Mouse (Mus musculus): Measurements from ENCODE around the gene Osbp. TPM values are rescaled to one million over a fixed set of nuclear protein-coding genes. Genes with fewer than 3 reads are reported as not detected.
A peak's percentile ranks its signal among the peaks of the same experiment; 100 is the strongest.

The Osbp gene
- polyA plus RNA-seq, 1 experiment from 2014 or later = 10.8 TPM

DNA sequence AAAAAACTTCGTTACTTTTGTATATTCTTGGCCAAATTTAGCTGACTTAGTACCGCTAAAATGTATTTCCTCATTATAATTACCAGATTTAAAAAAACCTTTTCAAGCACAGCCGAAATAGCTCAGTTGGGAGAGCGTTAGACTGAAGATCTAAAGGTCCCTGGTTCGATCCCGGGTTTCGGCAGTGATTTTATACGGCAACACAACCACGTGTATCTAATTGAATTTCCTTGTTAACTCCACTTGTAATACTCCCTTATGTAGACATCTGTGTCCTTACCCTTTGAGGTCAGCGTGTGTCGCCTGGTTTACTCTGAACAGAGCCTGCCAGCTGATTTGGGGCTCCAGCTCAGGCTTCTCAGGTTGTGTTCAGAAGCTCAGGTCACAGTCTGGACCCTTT, 36.4 kb downstream of the Osbp start:
- Histone ChIP-seq H3K9me3 (ENCODE audit: control insufficient read depth, low read length) (no peaks in the 10 kb centered on the region), H3K36me3 (ENCODE audit: control insufficient read depth, insufficient read depth, low read length) (no peaks in the 10 kb centered on the region), H3K27ac (replicated peaks in 1 of 2; ENCODE audit: control insufficient read depth in 1 of 2, insufficient read depth in 1 of 2, low read depth in 2 of 2, low read length in 2 of 2) (no peak overlapping the region), H3K9ac (ENCODE audit: low read length) (no peak overlapping the region), H3K4me1 (ENCODE audit: control insufficient read depth in 2 of 2, insufficient read depth in 2 of 2, low read length in 2 of 2) (peaks cover 9 to 25% of the 10 kb centered on the region in 2 experiments), H3K4me2 (ENCODE audit: low read length) (peak overlapping the region; percentile 31), H3K4me3 (ENCODE audit: control insufficient read depth in 1 of 2, insufficient read depth in 1 of 2, low read depth in 1 of 2, low read length in 2 of 2) (no peak overlapping the region), H3K27me3 (ENCODE audit: control insufficient read depth, insufficient read depth, low read length) (no peaks in the 10 kb centered on the region)
- ATAC-seq (ENCODE audit: insufficient number of reproducible peaks, insufficient read depth, low FRiP score, low read depth) = no peak
- 8% methylated on average over 11 of the region's 11 CpGs for WGBS

DNA sequence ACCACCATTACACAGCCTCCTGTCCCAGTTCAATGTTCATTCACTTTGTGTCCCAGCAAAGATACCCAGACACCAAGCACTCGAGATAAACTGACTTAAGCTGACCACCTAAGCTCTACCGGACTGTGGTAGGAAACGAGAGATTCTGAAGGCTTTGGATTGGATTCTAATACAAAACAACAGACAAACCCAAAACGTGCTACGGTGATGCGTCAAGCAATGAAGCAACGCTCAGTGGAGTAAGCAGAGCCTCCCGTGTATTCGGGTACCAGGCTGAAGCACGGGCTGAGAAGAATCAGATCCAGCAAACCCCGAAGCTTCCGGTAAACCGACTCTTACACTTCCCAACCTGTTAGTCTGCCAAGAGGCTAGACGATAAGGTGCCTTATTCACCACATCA, 37.0 kb downstream of the Osbp start:
- no peak overlapping the region for H3K9ac ChIP-seq (ENCODE audit: low read length)
- no peaks in the 10 kb centered on the region for H3K36me3 ChIP-seq (ENCODE audit: control insufficient read depth, insufficient read depth, low read length)
- H3K4me2 ChIP-seq (ENCODE audit: low read length) = peak overlapping the region; percentile 31
- no peak overlapping the region for H3K27ac ChIP-seq (replicated peaks in 1 of 2; ENCODE audit: control insufficient read depth in 1 of 2, insufficient read depth in 1 of 2, low read depth in 2 of 2, low read length in 2 of 2)
- H3K9me3 ChIP-seq (ENCODE audit: control insufficient read depth, low read length) = no peaks in the 10 kb centered on the region
- H3K4me3 ChIP-seq (ENCODE audit: control insufficient read depth in 1 of 2, insufficient read depth in 1 of 2, low read depth in 1 of 2, low read length in 2 of 2) = no peak overlapping the region
- 41% methylated on average over 14 of the region's 14 CpGs for WGBS
- H3K4me1 ChIP-seq (ENCODE audit: control insufficient read depth in 2 of 2, insufficient read depth in 2 of 2, low read length in 2 of 2) = peaks cover 9 to 28% of the 10 kb centered on the region in 2 experiments
- H3K27me3 ChIP-seq (ENCODE audit: control insufficient read depth, insufficient read depth, low read length) = no peaks in the 10 kb centered on the region
- ATAC-seq (ENCODE audit: insufficient number of reproducible peaks, insufficient read depth, low FRiP score, low read depth) = no peak

DNA sequence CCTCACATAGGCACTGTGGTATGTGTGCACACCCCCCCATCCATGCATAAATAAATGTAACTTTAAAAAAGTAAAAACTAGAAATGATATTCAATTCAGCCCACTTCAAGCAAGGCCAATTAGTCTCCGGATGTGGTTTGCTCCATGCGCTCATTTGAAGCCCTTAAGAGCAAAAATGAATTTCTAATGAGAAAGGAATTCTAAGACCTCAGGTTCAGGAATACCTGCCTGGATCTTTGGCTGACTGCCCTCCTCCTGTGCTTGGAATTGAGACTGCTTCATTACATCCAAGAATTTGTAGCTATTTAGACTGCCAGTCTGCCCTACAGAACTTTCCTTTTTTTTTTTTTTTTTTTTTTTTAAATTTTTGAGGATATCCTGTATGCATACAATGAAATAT, 37.8 kb downstream of the Osbp start:
- WGBS = 79% methylated on average over 2 of the region's 2 CpGs
- ATAC-seq (ENCODE audit: insufficient number of reproducible peaks, insufficient read depth, low FRiP score, low read depth) = no peak
- Histone ChIP-seq H3K9me3 (ENCODE audit: control insufficient read depth, low read length) (no peaks in the 10 kb centered on the region), H3K36me3 (ENCODE audit: control insufficient read depth, insufficient read depth, low read length) (no peaks in the 10 kb centered on the region), H3K4me2 (ENCODE audit: low read length) (no peak overlapping the region), H3K4me3 (ENCODE audit: control insufficient read depth in 1 of 2, insufficient read depth in 1 of 2, low read depth in 1 of 2, low read length in 2 of 2) (no peak overlapping the region), H3K27ac (replicated peaks in 1 of 2; ENCODE audit: control insufficient read depth in 1 of 2, insufficient read depth in 1 of 2, low read depth in 2 of 2, low read length in 2 of 2) (no peak overlapping the region), H3K9ac (ENCODE audit: low read length) (no peak overlapping the region), H3K4me1 (ENCODE audit: control insufficient read depth in 2 of 2, insufficient read depth in 2 of 2, low read length in 2 of 2) (peaks cover 9 to 28% of the 10 kb centered on the region in 2 experiments), H3K27me3 (ENCODE audit: control insufficient read depth, insufficient read depth, low read length) (no peaks in the 10 kb centered on the region)

DNA sequence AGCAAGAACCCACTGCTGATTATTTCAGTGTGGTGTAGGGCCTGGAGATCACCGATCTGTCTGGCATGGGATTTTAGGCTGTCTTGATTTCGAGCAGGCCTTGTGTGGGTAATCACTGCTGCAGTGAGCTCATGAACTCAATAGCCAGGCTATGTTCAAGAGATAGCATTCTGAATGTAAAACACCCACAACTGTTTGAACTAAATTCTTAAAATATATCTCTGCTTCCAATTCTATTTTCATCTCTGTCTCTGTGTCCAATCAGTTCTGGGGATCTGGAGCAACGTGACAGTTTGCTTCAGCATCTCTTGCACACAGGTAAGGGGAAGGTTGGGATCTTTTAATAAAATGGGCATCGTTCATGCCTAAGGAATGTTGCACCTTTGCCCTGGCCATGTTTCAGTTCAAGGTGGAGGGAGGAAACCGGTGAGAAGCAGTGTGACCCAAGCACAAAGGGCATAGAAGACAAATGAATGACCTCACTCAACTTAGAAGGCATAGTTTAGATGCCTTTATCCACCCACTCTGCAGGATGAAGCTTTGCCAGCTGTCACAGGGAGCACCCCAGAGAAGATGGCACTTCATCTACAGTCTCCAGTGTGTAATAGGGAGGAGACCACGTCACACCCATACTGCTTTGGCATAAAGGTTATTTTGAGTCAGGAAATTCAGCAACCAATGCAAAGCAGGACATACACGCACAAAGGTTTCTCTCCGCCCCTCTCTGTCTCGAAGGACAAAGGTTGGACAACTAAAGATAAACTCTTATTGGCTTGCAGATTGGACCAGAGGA, 38.7 kb downstream of the Osbp start:
- no peaks in the 10 kb centered on the region for H3K9me3 ChIP-seq (ENCODE audit: control insufficient read depth, low read length)
- H3K4me2 ChIP-seq (ENCODE audit: low read length) = peak overlapping the region; percentile 78
- no peaks in the 10 kb centered on the region for H3K36me3 ChIP-seq (ENCODE audit: control insufficient read depth, insufficient read depth, low read length)
- H3K27me3 ChIP-seq (ENCODE audit: control insufficient read depth, insufficient read depth, low read length) = no peaks in the 10 kb centered on the region
- H3K9ac ChIP-seq (ENCODE audit: low read length) = peak overlapping the region; percentile 79; the same call in 1 of the 2 replicates
- WGBS = 32% methylated on average over 9 of the region's 9 CpGs
- H3K4me3 ChIP-seq (ENCODE audit: control insufficient read depth in 1 of 2, insufficient read depth in 1 of 2, low read depth in 1 of 2, low read length in 2 of 2) = peak overlapping the region in 1 of 2 experiments; percentile 65; a peak in 2 of 4 replicates
- peak overlapping the region; percentile 8 to 86 for H3K27ac ChIP-seq (replicated peaks in 1 of 2; ENCODE audit: control insufficient read depth in 1 of 2, insufficient read depth in 1 of 2, low read depth in 2 of 2, low read length in 2 of 2)
- H3K4me1 ChIP-seq (ENCODE audit: control insufficient read depth in 2 of 2, insufficient read depth in 2 of 2, low read length in 2 of 2) = peaks cover 6 to 34% of the 10 kb centered on the region in 2 experiments
- ATAC-seq (ENCODE audit: insufficient number of reproducible peaks, insufficient read depth, low FRiP score, low read depth) = no peak; the same call in 1 of the 2 replicates

DNA sequence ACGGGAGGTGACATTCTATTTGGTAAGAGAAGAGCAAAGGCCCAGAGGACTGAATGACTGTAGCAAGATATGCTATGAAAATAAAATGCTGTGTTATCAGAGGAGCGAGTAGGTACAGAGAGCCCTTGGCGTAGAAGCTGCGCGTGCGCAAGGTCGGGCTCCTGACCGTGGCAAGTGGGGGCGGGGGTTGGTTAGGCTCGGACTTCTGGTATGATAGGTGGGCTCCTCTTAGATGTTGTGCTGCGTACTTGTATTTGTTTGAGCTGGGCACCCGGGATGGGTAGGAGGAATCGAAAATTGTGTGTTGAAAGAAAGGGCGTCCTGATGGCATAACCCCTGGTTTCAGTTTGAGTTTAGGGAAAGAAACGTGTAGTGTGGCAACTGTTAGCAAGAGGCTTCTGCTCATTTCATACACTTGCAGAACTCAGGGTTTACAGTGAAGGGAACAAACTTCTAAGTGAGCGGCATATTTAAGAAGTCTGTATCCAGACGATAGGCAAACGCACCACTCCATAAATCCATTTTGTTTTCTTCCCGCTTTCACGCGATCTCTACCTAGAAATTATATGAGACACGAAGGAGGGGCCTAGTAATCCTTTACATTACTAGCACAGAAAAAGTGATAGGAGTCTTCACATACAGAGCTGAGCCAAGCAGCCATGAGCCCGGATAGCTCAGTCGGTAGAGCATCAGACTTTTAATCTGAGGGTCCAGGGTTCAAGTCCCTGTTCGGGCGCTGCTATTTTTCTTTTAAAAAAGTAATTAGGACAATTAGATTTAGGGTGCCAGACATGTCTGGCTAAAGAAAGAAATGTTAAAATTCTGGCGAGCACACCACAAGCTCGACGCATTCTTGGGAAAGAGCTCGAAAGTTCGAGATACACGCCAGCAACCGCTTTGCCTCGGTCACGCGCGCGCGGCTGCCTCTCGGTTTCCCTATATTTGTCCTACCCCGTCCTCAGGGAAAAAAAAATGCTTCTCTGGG, 39.9 kb downstream of the Osbp start:
- H3K4me1 ChIP-seq (ENCODE audit: control insufficient read depth in 2 of 2, insufficient read depth in 2 of 2, low read length in 2 of 2) = peaks cover 6 to 34% of the 10 kb centered on the region in 2 experiments
- peak overlapping the region; percentile 86 to 93 for H3K27ac ChIP-seq (replicated peaks in 1 of 2; ENCODE audit: control insufficient read depth in 1 of 2, insufficient read depth in 1 of 2, low read depth in 2 of 2, low read length in 2 of 2)
- ATAC-seq (ENCODE audit: insufficient number of reproducible peaks, insufficient read depth, low FRiP score, low read depth) = peak; percentile 68
- H3K4me3 ChIP-seq (ENCODE audit: control insufficient read depth in 1 of 2, insufficient read depth in 1 of 2, low read depth in 1 of 2, low read length in 2 of 2) = peak overlapping the region; percentile 65 to 82
- H3K4me2 ChIP-seq (ENCODE audit: low read length) = peak overlapping the region; percentile 78
- H3K9me3 ChIP-seq (ENCODE audit: control insufficient read depth, low read length) = no peaks in the 10 kb centered on the region
- no peaks in the 10 kb centered on the region for H3K27me3 ChIP-seq (ENCODE audit: control insufficient read depth, insufficient read depth, low read length)
- WGBS = under 1% methylated on average over 41 of the region's 41 CpGs
- H3K9ac ChIP-seq (ENCODE audit: low read length) = peak overlapping the region; percentile 79
- H3K36me3 ChIP-seq (ENCODE audit: control insufficient read depth, insufficient read depth, low read length) = no peaks in the 10 kb centered on the region

DNA sequence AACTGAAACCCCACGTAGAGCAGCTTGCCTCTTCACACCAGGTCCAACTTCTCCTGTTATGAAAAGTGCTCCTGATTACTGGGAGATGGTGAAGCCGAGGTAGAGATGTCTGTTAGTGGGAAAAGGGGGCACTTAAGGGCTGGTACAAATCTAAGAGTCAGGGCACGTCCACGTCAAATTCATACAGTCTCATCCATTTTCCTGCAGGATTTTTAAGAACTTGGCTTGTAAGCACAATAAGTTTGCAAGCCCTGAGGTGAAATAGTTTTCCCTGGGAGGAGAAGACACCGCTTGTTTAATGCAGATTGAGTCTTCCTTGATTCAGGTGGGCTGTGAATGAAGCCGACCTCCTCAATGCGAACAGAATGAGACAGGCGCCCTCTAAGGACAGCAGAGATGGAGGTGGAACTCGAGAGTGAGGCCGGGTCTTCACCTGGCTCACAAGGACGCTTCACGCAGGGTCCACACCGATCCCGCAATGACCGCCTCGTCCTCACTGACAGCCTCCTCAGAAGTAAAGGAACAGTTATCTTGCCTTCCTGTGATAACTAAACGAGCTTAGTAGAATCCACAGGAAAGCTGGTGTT, 40.7 kb downstream of the Osbp start:
- Histone ChIP-seq H3K36me3 (ENCODE audit: control insufficient read depth, insufficient read depth, low read length) (no peaks in the 10 kb centered on the region), H3K9ac (ENCODE audit: low read length) (peak overlapping the region; percentile 79), H3K4me1 (ENCODE audit: control insufficient read depth in 2 of 2, insufficient read depth in 2 of 2, low read length in 2 of 2) (peaks cover 6 to 34% of the 10 kb centered on the region in 2 experiments), H3K4me2 (ENCODE audit: low read length) (peak overlapping the region; percentile 78), H3K27ac (replicated peaks in 1 of 2; ENCODE audit: control insufficient read depth in 1 of 2, insufficient read depth in 1 of 2, low read depth in 2 of 2, low read length in 2 of 2) (peak overlapping the region in 1 of 2 experiments; percentile 86; a peak in 2 of 4 replicates), H3K27me3 (ENCODE audit: control insufficient read depth, insufficient read depth, low read length) (no peaks in the 10 kb centered on the region), H3K9me3 (ENCODE audit: control insufficient read depth, low read length) (no peaks in the 10 kb centered on the region), H3K4me3 (ENCODE audit: control insufficient read depth in 1 of 2, insufficient read depth in 1 of 2, low read depth in 1 of 2, low read length in 2 of 2) (peak overlapping the region; percentile 65 to 82)
- no peak for ATAC-seq (ENCODE audit: insufficient number of reproducible peaks, insufficient read depth, low FRiP score, low read depth)
- WGBS = 1% methylated on average over 17 of the region's 17 CpGs
